ENCODE assay signal across 14 mouse cellular contexts in the genomic region with DNA sequence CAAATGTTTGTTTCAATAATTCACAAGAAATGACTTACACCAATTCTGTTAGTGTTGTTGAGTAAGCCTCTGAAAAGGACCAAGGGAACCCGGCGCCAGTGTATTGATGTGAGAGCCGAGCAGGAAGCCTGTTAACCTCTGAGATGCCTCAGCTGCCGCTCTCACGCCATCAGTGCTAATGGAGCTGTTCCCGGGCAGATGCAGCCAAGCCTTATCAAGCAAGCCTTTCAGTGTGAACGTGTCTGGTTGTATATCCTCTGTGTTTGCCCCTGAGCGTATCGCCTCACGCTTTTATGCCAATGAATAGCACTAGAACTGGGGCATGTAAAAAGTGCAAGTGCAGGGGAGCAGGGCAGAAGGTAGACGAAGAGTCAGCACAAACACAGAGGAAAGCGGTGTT.
DNase-seq lines count a peak whose midpoint lies in the region; ATAC-seq lines count a peak whose summit lies in the region.
"Had no signal": no experiment of that assay in that cellular context is flagged by ENCODE, and none has a peak within 500 bp of the region (broad histone marks: within the 10 kb centered on the region; RNA-seq: fewer than 3 reads in every experiment).

No protein-coding gene starts in this region.

- peaks cover 0 to 3% of the 10 kb centered on the region in 2 experiments; a peak in 1 of 4 replicates for H3K4me1 ChIP-seq in heart, embryonic 14.5 days (ENCODE audit: control insufficient read depth in 2 of 2, insufficient read depth in 2 of 2, low read length in 2 of 2)
- H3K4me1 ChIP-seq in embryonic facial prominence, embryonic 14.5 days (ENCODE audit: control insufficient read depth, insufficient read depth, low read length) = peaks cover 2% of the 10 kb centered on the region; the same call in 1 of the 2 replicates
- no peaks in the 10 kb centered on the region for H3K4me1 ChIP-seq in neural tube, embryonic 14.5 days (ENCODE audit: control insufficient read depth, insufficient read depth, low read length)

- H3K4me3 ChIP-seq in heart, embryonic 14.5 days (ENCODE audit: control insufficient read depth in 1 of 2, insufficient read depth in 1 of 2, low read depth in 1 of 2, low read length in 2 of 2) = peak overlapping the region; percentile 6 to 23; a peak in 1 of 4 replicates
- no peak overlapping the region for H3K4me3 ChIP-seq in embryonic facial prominence, embryonic 14.5 days (ENCODE audit: low read depth, low read length)
- H3K4me3 ChIP-seq in neural tube, embryonic 14.5 days (ENCODE audit: low read depth, low read length) = no peak overlapping the region

- intact Hi-C loops in heart, postnatal 25 days (cut with DNase I) = loop anchor here (10.0 kb wide), 1 partner anchor 700 kb away; no protein-coding TSS in a partner anchor

- no peaks in the 10 kb centered on the region for H3K36me3 ChIP-seq in heart, embryonic 14.5 days (ENCODE audit: control insufficient read depth, insufficient read depth, low read length)
- no peaks in the 10 kb centered on the region for H3K36me3 ChIP-seq in embryonic facial prominence, embryonic 14.5 days (ENCODE audit: control insufficient read depth, insufficient read depth, low read length)
- no peaks in the 10 kb centered on the region for H3K36me3 ChIP-seq in neural tube, embryonic 14.5 days (ENCODE audit: control insufficient read depth, insufficient read depth, low read length)
- H3K36me3 ChIP-seq: G1E had no signal

- ATAC-seq in heart, embryonic 14.5 days (ENCODE audit: insufficient number of reproducible peaks, insufficient read depth, low FRiP score, low read depth) = no peak
- no peak for ATAC-seq in embryonic facial prominence, embryonic 14.5 days (ENCODE audit: low read depth)
- no peak for ATAC-seq in neural tube, embryonic 14.5 days (ENCODE audit: low read depth)
- ATAC-seq: activated CD4-positive, CD25-positive, alpha-beta regulatory T cell, adult 4 months; forebrain, embryonic 16.5 days had no signal

- DNase-seq in heart, postnatal 25 days (ENCODE audit: low spot score) = no peak
- peak; percentile 27 for DNase-seq in lung, postnatal 10 days
- DNase-seq in lung, adult 18-20 months = no peak
- peak; percentile 20 for DNase-seq in embryonic facial prominence, embryonic 14.5 days (ENCODE audit: low spot score)
- no peak for DNase-seq in ovary, postnatal 36 days (ENCODE audit: low spot score)
- DNase-seq in layer of hippocampus, adult 18-20 months (ENCODE audit: low spot score in 2 of 2) = no peak
- DNase-seq: cerebellum, adult 8-10 months; gastrocnemius, postnatal 14 days; lung, postnatal 14 days had no signal

- no peaks in the 10 kb centered on the region for H3K9me3 ChIP-seq in heart, embryonic 14.5 days (ENCODE audit: control insufficient read depth, low read length)
- no peaks in the 10 kb centered on the region for H3K9me3 ChIP-seq in embryonic facial prominence, embryonic 14.5 days (ENCODE audit: control insufficient read depth, low read length)
- H3K9me3 ChIP-seq in neural tube, embryonic 14.5 days (ENCODE audit: control insufficient read depth, low read length) = no peaks in the 10 kb centered on the region
- H3K9me3 ChIP-seq: G1E had no signal

- no peaks in the 10 kb centered on the region for H3K27me3 ChIP-seq in heart, embryonic 14.5 days (ENCODE audit: control insufficient read depth, insufficient read depth, low read length)
- H3K27me3 ChIP-seq in embryonic facial prominence, embryonic 14.5 days (replicated peaks; ENCODE audit: control insufficient read depth, insufficient read depth, low read length) = no peaks in the 10 kb centered on the region
- no peaks in the 10 kb centered on the region for H3K27me3 ChIP-seq in neural tube, embryonic 14.5 days (ENCODE audit: control insufficient read depth, insufficient read depth, low read length)

- H3K27ac ChIP-seq in heart, embryonic 14.5 days (replicated peaks in 1 of 2; ENCODE audit: control insufficient read depth in 1 of 2, insufficient read depth in 1 of 2, low read depth in 2 of 2, low read length in 2 of 2) = no peak overlapping the region
- H3K27ac ChIP-seq in embryonic facial prominence, embryonic 14.5 days (replicated peaks; ENCODE audit: low read depth, low read length) = no peak overlapping the region
- no peak overlapping the region for H3K27ac ChIP-seq in neural tube, embryonic 14.5 days (ENCODE audit: low read depth, low read length)

- peak overlapping the region; percentile 44 for H3K4me2 ChIP-seq in heart, embryonic 14.5 days (ENCODE audit: low read length)
- H3K4me2 ChIP-seq in embryonic facial prominence, embryonic 14.5 days (ENCODE audit: low read depth, low read length) = no peak overlapping the region
- 0 out of 2 replicates have a peak overlapping the region, but pooled peaks have one; percentile 16 for H3K4me2 ChIP-seq in neural tube, embryonic 14.5 days (ENCODE audit: low read depth, low read length)

- 9% methylated on average over 12 of the region's 12 CpGs for WGBS in heart, embryonic 14.5 days
- 57% methylated on average over 12 of the region's 12 CpGs for WGBS in embryonic facial prominence, embryonic 14.5 days
- 32% methylated on average over 12 of the region's 12 CpGs for WGBS in neural tube, embryonic 14.5 days

- no peak overlapping the region for H3K9ac ChIP-seq in heart, embryonic 14.5 days (ENCODE audit: low read length)
- no peak overlapping the region for H3K9ac ChIP-seq in embryonic facial prominence, embryonic 14.5 days (ENCODE audit: low read depth, low read length)
- no peak overlapping the region for H3K9ac ChIP-seq in neural tube, embryonic 14.5 days (replicated peaks; ENCODE audit: low read depth, low read length)

Comparison
In these comparisons a context has a peak if more than half of its experiments do, and no peak if none do; other contexts are left out.
1. DNase-seq: peak in lung, postnatal 10 days (single experiment) and embryonic facial prominence, embryonic 14.5 days (single experiment); none in heart, postnatal 25 days (single experiment), lung, adult 18-20 months (0 of 2), ovary, postnatal 36 days (single experiment) and layer of hippocampus, adult 18-20 months (0 of 2).
2. H3K4me3 ChIP-seq: peak in heart, embryonic 14.5 days (2 of 2); none in embryonic facial prominence, embryonic 14.5 days (single experiment) and neural tube, embryonic 14.5 days (single experiment).